Mouse (Mus musculus): ENCODE measurements at regions not wholly inside any gene's neighbourhood (a gene's known extent, or its start where the extent isn't known, plus 50 kb on each side); places are given as distances from the start of the nearest gene placed in this dataset.

DNA sequence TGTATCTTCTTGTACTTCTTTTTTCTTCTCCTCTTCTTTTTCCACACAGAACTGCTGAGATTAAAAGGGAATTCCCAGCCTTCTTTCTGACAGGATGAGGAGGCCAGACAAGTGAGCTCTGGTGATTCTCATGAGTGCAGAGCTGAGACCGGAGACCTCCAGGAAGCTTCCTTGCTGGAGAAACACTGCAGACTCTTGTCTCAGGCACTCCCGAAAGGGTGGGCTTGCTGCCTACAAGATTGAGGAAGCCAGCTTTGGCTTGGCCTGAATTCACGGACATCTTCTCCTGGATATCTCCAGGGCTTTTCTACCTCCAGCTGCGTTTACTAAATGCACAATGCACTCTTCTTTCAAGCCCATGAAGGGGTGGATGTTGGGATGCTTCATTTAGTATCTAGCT, 226.0 kb downstream of the Csl start:
- TF ChIP-seq CTCF (IDR thresholded peaks at IDR 0.05) (no peak), EP300 (IDR thresholded peaks at IDR 0.05) (no peak)
